Mouse (Mus musculus): ENCODE measurements around the gene Sept9. TPM values are rescaled to one million over a fixed set of nuclear protein-coding genes. Genes with fewer than 3 reads are reported as not detected.
A peak's percentile ranks its signal among the peaks of the same experiment; 100 is the strongest.

The Sept9 gene
- polyA plus RNA-seq, 1 experiment from 2014 or later: 34.5 TPM

- Histone ChIP-seq H3K36me3 (replicated peaks; ENCODE audit: insufficient read depth, low read length) (no peaks in the 10 kb centered on the region), H3K27ac (ENCODE audit: low read depth) (no peak overlapping the region), H3K9me3 (ENCODE audit: low read length) (no peaks in the 10 kb centered on the region), H3K4me2 (ENCODE audit: low read depth, low read length) (no peak overlapping the region), H3K4me3 (ENCODE audit: low read depth, low read length) (no peak overlapping the region), H3K9ac (replicated peaks) (no peak overlapping the region), H3K27me3 (ENCODE audit: insufficient read depth, low read length) (no peaks in the 10 kb centered on the region), H3K4me1 (ENCODE audit: insufficient read depth) (peaks cover 2% of the 10 kb centered on the region; the same call in 1 of the 2 replicates)
- no peak for ATAC-seq
- DNase-seq: no peak
- WGBS (ENCODE audit: insufficient replicate concordance): 60% methylated on average over 9 of the region's 9 CpGs
- no peak for TF ChIP-seq CTCF (IDR thresholded peaks at IDR 0.05; ENCODE audit: low read depth)
- TF ChIP-seq EP300 (IDR thresholded peaks at IDR 0.05; ENCODE audit: low read depth): no peak
These were observed 59.9 kb downstream of the Sept9 start for GRCm38 (mm10) chr11:117259178-117259960.

GRCm38 (mm10) chr11:117260631-117261030, 61.2 kb downstream of the Sept9 start:
- DNase-seq (no peak), ATAC-seq (no peak)
- H3K36me3 ChIP-seq (replicated peaks; ENCODE audit: insufficient read depth, low read length): no peaks in the 10 kb centered on the region
- no peak for TF ChIP-seq EP300 (IDR thresholded peaks at IDR 0.05; ENCODE audit: low read depth)
- TF ChIP-seq CTCF (IDR thresholded peaks at IDR 0.05; ENCODE audit: low read depth): no peak
- no peaks in the 10 kb centered on the region for H3K9me3 ChIP-seq (ENCODE audit: low read length)
- H3K27me3 ChIP-seq (ENCODE audit: insufficient read depth, low read length): no peaks in the 10 kb centered on the region
- no peak overlapping the region for H3K4me3 ChIP-seq (ENCODE audit: low read depth, low read length)
- H3K9ac ChIP-seq (replicated peaks): no peak overlapping the region
- WGBS (ENCODE audit: insufficient replicate concordance): 63% methylated on average over 9 of the region's 9 CpGs
- no peak overlapping the region for H3K4me2 ChIP-seq (ENCODE audit: low read depth, low read length)
- H3K27ac ChIP-seq (ENCODE audit: low read depth): no peak overlapping the region
- peaks cover 8% of the 10 kb centered on the region for H3K4me1 ChIP-seq (ENCODE audit: insufficient read depth)

- 51% methylated on average over 9 of the region's 9 CpGs for WGBS (ENCODE audit: insufficient replicate concordance)
- H3K4me1 ChIP-seq (ENCODE audit: insufficient read depth): peaks cover 31% of the 10 kb centered on the region
- H3K27ac ChIP-seq (ENCODE audit: low read depth): no peak overlapping the region
- no peaks in the 10 kb centered on the region for H3K9me3 ChIP-seq (ENCODE audit: low read length)
- DNase-seq (no peak), ATAC-seq (no peak; the same call in 1 of the 2 replicates)
- H3K27me3 ChIP-seq (ENCODE audit: insufficient read depth, low read length): 0 out of 2 replicates have a peak, but pooled peaks cover 5% of the 10 kb centered on the region
- no peak overlapping the region for H3K9ac ChIP-seq (replicated peaks)
- no peaks in the 10 kb centered on the region for H3K36me3 ChIP-seq (replicated peaks; ENCODE audit: insufficient read depth, low read length)
- TF ChIP-seq EP300 (IDR thresholded peaks at IDR 0.05; ENCODE audit: low read depth) (no peak), CTCF (IDR thresholded peaks at IDR 0.05; ENCODE audit: low read depth) (no peak)
- no peak overlapping the region for H3K4me3 ChIP-seq (ENCODE audit: low read depth, low read length)
- no peak overlapping the region for H3K4me2 ChIP-seq (ENCODE audit: low read depth, low read length)
These were observed 63.8 kb downstream of the Sept9 start for GRCm38 (mm10) chr11:117263096-117263808.

GRCm38 (mm10) chr11:117264162-117265021, 64.9 kb downstream of the Sept9 start:
- 0 out of 2 replicates have a peak, but pooled peaks cover 5% of the 10 kb centered on the region for H3K27me3 ChIP-seq (ENCODE audit: insufficient read depth, low read length)
- ATAC-seq (no peak), DNase-seq (no peak)
- H3K4me1 ChIP-seq (ENCODE audit: insufficient read depth): peaks cover 31% of the 10 kb centered on the region
- whole genome bisulfite sequencing (ENCODE audit: insufficient replicate concordance): 69% methylated on average over 13 of the region's 13 CpGs
- no peaks in the 10 kb centered on the region for H3K36me3 ChIP-seq (replicated peaks; ENCODE audit: insufficient read depth, low read length)
- H3K4me3 ChIP-seq (ENCODE audit: low read depth, low read length): no peak overlapping the region
- no peak for TF ChIP-seq EP300 (IDR thresholded peaks at IDR 0.05; ENCODE audit: low read depth)
- no peak for TF ChIP-seq CTCF (IDR thresholded peaks at IDR 0.05; ENCODE audit: low read depth)
- no peak overlapping the region for H3K27ac ChIP-seq (ENCODE audit: low read depth)
- no peak overlapping the region for H3K4me2 ChIP-seq (ENCODE audit: low read depth, low read length)
- no peaks in the 10 kb centered on the region for H3K9me3 ChIP-seq (ENCODE audit: low read length)
- no peak overlapping the region for H3K9ac ChIP-seq (replicated peaks)

- Histone ChIP-seq H3K4me2 (ENCODE audit: low read depth, low read length) (peak overlapping the region; percentile 82), H3K27ac (ENCODE audit: low read depth) (peak overlapping the region; percentile 59), H3K27me3 (ENCODE audit: insufficient read depth, low read length) (0 out of 2 replicates have a peak, but pooled peaks cover 5% of the 10 kb centered on the region), H3K9ac (replicated peaks) (peak overlapping the region; percentile 59; the same call in 1 of the 2 replicates), H3K9me3 (ENCODE audit: low read length) (no peaks in the 10 kb centered on the region), H3K36me3 (replicated peaks; ENCODE audit: insufficient read depth, low read length) (no peaks in the 10 kb centered on the region), H3K4me1 (ENCODE audit: insufficient read depth) (peaks cover 31% of the 10 kb centered on the region), H3K4me3 (ENCODE audit: low read depth, low read length) (peak overlapping the region; percentile 56)
- 3% methylated on average over 18 of the region's 18 CpGs for WGBS (ENCODE audit: insufficient replicate concordance)
- ATAC-seq (peak; percentile 46), DNase-seq (peak; percentile 59)
- TF ChIP-seq CTCF (IDR thresholded peaks at IDR 0.05; ENCODE audit: low read depth) (peak; percentile 40), EP300 (IDR thresholded peaks at IDR 0.05; ENCODE audit: low read depth) (no peak)
These were observed 66.0 kb downstream of the Sept9 start for GRCm38 (mm10) chr11:117265270-117265980.
